Mouse (Mus musculus) intestine, embryonic 16.5 days (tissue): ENCODE results near the gene Krba1. TPM values are rescaled to one million over a fixed set of nuclear protein-coding genes. Genes with fewer than 3 reads are reported as not detected.
A peak's percentile ranks its signal among the peaks of the same experiment; 100 is the strongest.

Source experiments
- ATAC-seq: fragments of 200-750 bp; cut with Nextera tagmentation; 2 replicates; pipeline ENCODE4 v1.8.0; 2017; ENCODE audit warnings: moderate TSS enrichment, moderate library complexity
- H3K27ac ChIP-seq: fragments of 300-500 bp; sonication (generic); 2 replicates; pipeline ENCODE4 v1.5.1; 2014; ENCODE audit warnings: mild to moderate bottlenecking, low read length
- H3K27me3 ChIP-seq: fragments of 300-500 bp; sonication (generic); replicated peaks from 2 replicates; pipeline ENCODE4 v1.6.1; 2014; ENCODE audit warnings: low read length, control low read depth, mixed read lengths; ENCODE audit not compliant: control insufficient read depth, insufficient read depth
- H3K36me3 ChIP-seq: fragments of 300-500 bp; sonication (generic); 2 replicates; pipeline ENCODE4 v1.6.1; 2014; ENCODE audit warnings: low read length, control low read depth; ENCODE audit not compliant: control insufficient read depth, insufficient read depth
- H3K4me1 ChIP-seq: fragments of 300-500 bp; sonication (generic); 2 replicates; pipeline ENCODE4 v1.6.1; 2014; ENCODE audit warnings: low read length, control low read depth, mixed read lengths; ENCODE audit not compliant: control insufficient read depth, insufficient read depth
- H3K4me2 ChIP-seq: fragments of 300-500 bp; sonication (generic); 2 replicates; pipeline ENCODE4 v1.6.1; 2014; ENCODE audit warnings: low read depth, low read length, control low read depth
- H3K4me3 ChIP-seq: fragments of 300-500 bp; sonication (generic); 2 replicates; pipeline ENCODE4 v1.5.1; 2014; ENCODE audit warnings: mild to moderate bottlenecking, low read length
- H3K9ac ChIP-seq: fragments of 300-500 bp; sonication (generic); 2 replicates; pipeline ENCODE4 v1.6.1; 2014; ENCODE audit warnings: low read depth, low read length
- H3K9me3 ChIP-seq: fragments of 300-500 bp; sonication (generic); 2 replicates; pipeline ENCODE4 v1.6.1; 2016; ENCODE audit warnings: low read length, control low read depth; ENCODE audit not compliant: control insufficient read depth
- WGBS: fragments of 180-500 bp; shearing (Covaris S2); extraction: QIAGEN DNeasy Blood & Tissue Kit; methylation state at CpG from one replicate; pipeline ENCODE4 v1.1.7; 2014; 5-methylcytosine and 5-hydroxymethylcytosine counted together
- polyA plus RNA-seq: library from polyadenylated mRNA; unstranded; fragments of >200 nt; fragmentation: Nextera tagmentation; extraction: Ambion mirVana; gene quantifications from 2 replicates; pipeline ENCODE4 v1.2.1, GENCODE M21; 2015

The Krba1 gene
- polyA plus RNA-seq, 1 experiment from 2014 or later: 16.0 TPM

- 85% methylated on average over 2 of the region's 2 CpGs for WGBS
- no peak overlapping the region for H3K4me2 ChIP-seq
- H3K4me3 ChIP-seq: no peak overlapping the region
- no peaks in the 10 kb centered on the region for H3K27me3 ChIP-seq
- no peak overlapping the region for H3K9ac ChIP-seq
- ATAC-seq: no peak
- peaks cover 9% of the 10 kb centered on the region for H3K4me1 ChIP-seq
- H3K9me3 ChIP-seq: no peaks in the 10 kb centered on the region
- no peak overlapping the region for H3K27ac ChIP-seq
- H3K36me3 ChIP-seq: peaks cover 8% of the 10 kb centered on the region
Measured at GRCm38 (mm10) chr6:48416486-48416885, 21.1 kb downstream of the Krba1 start.

GRCm38 (mm10) chr6:48420647-48421046 is 25.3 kb downstream of the Krba1 start:
- no peak overlapping the region for H3K27ac ChIP-seq
- no peak overlapping the region for H3K4me2 ChIP-seq
- no peak overlapping the region for H3K9ac ChIP-seq
- ATAC-seq: no peak
- H3K36me3 ChIP-seq: peaks cover 5% of the 10 kb centered on the region; the same call in 1 of the 2 replicates
- H3K4me3 ChIP-seq: no peak overlapping the region
- 17% methylated on average over 2 of the region's 2 CpGs for WGBS
- no peaks in the 10 kb centered on the region for H3K27me3 ChIP-seq
- no peaks in the 10 kb centered on the region for H3K9me3 ChIP-seq
- H3K4me1 ChIP-seq: no peaks in the 10 kb centered on the region; the same call in 1 of the 2 replicates

- Histone ChIP-seq H3K4me1 (no peaks in the 10 kb centered on the region; the same call in 1 of the 2 replicates), H3K4me2 (no peak overlapping the region), H3K4me3 (no peak overlapping the region), H3K9me3 (no peaks in the 10 kb centered on the region), H3K9ac (no peak overlapping the region), H3K27ac (no peak overlapping the region), H3K27me3 (no peaks in the 10 kb centered on the region), H3K36me3 (no peaks in the 10 kb centered on the region)
- ATAC-seq: no peak
- 89% methylated on average over 3 of the region's 3 CpGs for WGBS
Measured at GRCm38 (mm10) chr6:48423336-48423735, 27.9 kb downstream of the Krba1 start.

- Histone ChIP-seq H3K27ac (no peak overlapping the region), H3K9me3 (no peaks in the 10 kb centered on the region), H3K9ac (no peak overlapping the region), H3K4me3 (no peak overlapping the region), H3K27me3 (no peaks in the 10 kb centered on the region), H3K36me3 (no peaks in the 10 kb centered on the region), H3K4me1 (no peaks in the 10 kb centered on the region; the same call in 1 of the 2 replicates), H3K4me2 (no peak overlapping the region)
- no peak for ATAC-seq
- WGBS: 64% methylated on average over 5 of the region's 5 CpGs
Measured at GRCm38 (mm10) chr6:48424074-48424473, 28.7 kb downstream of the Krba1 start.

- Histone ChIP-seq H3K36me3 (no peaks in the 10 kb centered on the region), H3K27ac (no peak overlapping the region), H3K9me3 (no peaks in the 10 kb centered on the region), H3K27me3 (no peaks in the 10 kb centered on the region), H3K9ac (no peak overlapping the region), H3K4me3 (no peak overlapping the region), H3K4me1 (no peaks in the 10 kb centered on the region), H3K4me2 (no peak overlapping the region)
- no peak for ATAC-seq
- 80% methylated on average over 5 of the region's 5 CpGs for WGBS
Measured at GRCm38 (mm10) chr6:48426956-48427355, 31.6 kb downstream of the Krba1 start.

GRCm38 (mm10) chr6:48428769-48429557 is 33.6 kb downstream of the Krba1 start:
- Histone ChIP-seq H3K4me1 (peaks cover 11% of the 10 kb centered on the region), H3K4me3 (no peak overlapping the region), H3K9ac (no peak overlapping the region), H3K9me3 (no peaks in the 10 kb centered on the region), H3K4me2 (no peak overlapping the region), H3K36me3 (no peaks in the 10 kb centered on the region), H3K27me3 (no peaks in the 10 kb centered on the region), H3K27ac (no peak overlapping the region)
- ATAC-seq: no peak
- 58% methylated on average over 4 of the region's 4 CpGs for WGBS

GRCm38 (mm10) chr6:48430748-48431147 is 35.4 kb downstream of the Krba1 start:
- H3K9ac ChIP-seq: no peak overlapping the region
- no peaks in the 10 kb centered on the region for H3K9me3 ChIP-seq
- no peaks in the 10 kb centered on the region for H3K36me3 ChIP-seq
- H3K4me3 ChIP-seq: no peak overlapping the region
- H3K27ac ChIP-seq: no peak overlapping the region
- peaks cover 14% of the 10 kb centered on the region for H3K4me1 ChIP-seq
- ATAC-seq: no peak
- H3K27me3 ChIP-seq: no peaks in the 10 kb centered on the region
- no peak overlapping the region for H3K4me2 ChIP-seq
- 73% methylated on average over 5 of the region's 5 CpGs for WGBS

GRCm38 (mm10) chr6:48432893-48433816 is 37.8 kb downstream of the Krba1 start:
- Histone ChIP-seq H3K4me1 (peaks cover 20% of the 10 kb centered on the region), H3K4me3 (no peak overlapping the region), H3K36me3 (peaks cover 14% of the 10 kb centered on the region), H3K9ac (no peak overlapping the region), H3K9me3 (no peaks in the 10 kb centered on the region), H3K27ac (no peak overlapping the region), H3K4me2 (0 out of 2 replicates have a peak overlapping the region, but pooled peaks have one; percentile 23), H3K27me3 (no peaks in the 10 kb centered on the region)
- peak; percentile 36; the same call in 1 of the 2 replicates for ATAC-seq
- 37% methylated on average over 12 of the region's 12 CpGs for WGBS

GRCm38 (mm10) chr6:48434651-48435050 is 39.3 kb downstream of the Krba1 start:
- no peak for ATAC-seq
- H3K9me3 ChIP-seq: no peaks in the 10 kb centered on the region; the same call in 1 of the 2 replicates
- WGBS: 58% methylated on average over 6 of the region's 6 CpGs
- no peak overlapping the region for H3K4me2 ChIP-seq
- H3K27me3 ChIP-seq: no peaks in the 10 kb centered on the region
- peaks cover 27% of the 10 kb centered on the region for H3K36me3 ChIP-seq
- no peak overlapping the region for H3K27ac ChIP-seq
- H3K9ac ChIP-seq: no peak overlapping the region
- peaks cover 20% of the 10 kb centered on the region for H3K4me1 ChIP-seq
- no peak overlapping the region for H3K4me3 ChIP-seq
